Mouse (Mus musculus): ENCODE measurements at regions not wholly inside any gene's neighbourhood (a gene's known extent, or its start where the extent isn't known, plus 50 kb on each side); places are given as distances from the start of the nearest gene placed in this dataset.

DNA sequence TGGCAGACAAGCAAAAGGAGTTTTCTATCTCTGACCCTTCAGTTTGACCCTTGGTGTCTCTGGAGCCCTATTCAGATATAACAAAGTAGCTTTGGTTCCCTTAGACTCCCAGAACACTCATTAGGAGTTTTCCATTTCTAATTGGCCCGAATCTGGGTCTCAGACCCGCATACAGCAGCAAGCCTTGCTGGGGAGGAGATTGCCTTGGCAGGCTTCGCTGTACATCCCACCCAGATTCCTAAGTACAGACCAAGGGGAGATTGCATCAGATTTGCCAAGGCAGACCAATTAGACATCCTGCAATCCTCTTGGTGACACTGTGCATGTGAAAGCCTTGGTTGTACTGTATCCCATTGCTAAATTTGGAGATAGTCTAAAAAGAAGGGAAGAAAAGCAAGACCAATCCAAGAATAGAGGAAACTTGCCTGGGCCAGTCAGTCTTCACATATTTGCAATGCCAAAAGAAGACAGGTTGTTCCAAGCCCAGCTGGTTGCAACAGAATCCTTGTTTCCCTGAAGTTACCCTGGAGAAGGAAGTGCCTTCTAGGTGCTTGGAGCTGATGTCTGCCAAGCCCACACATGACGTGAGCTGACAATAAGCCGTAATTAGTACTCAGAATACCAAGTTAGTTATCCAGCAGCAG lies 193.2 kb upstream of the Prep start:
- TF ChIP-seq CTCF (IDR thresholded peaks at IDR 0.05; ENCODE audit: low read depth) = no peak
- no peak for TF ChIP-seq EP300 (IDR thresholded peaks at IDR 0.05; ENCODE audit: low read depth)
